22 mouse cellular contexts compared by ENCODE assay signal in genomic region chr7:49637851-49638663, GRCm38 (mm10). TPM values are rescaled to one million over a fixed set of nuclear protein-coding genes. Genes with fewer than 3 reads are reported as not detected.
A peak's percentile ranks its signal among the peaks of the same experiment; 100 is the strongest.
DNase-seq lines count a peak whose midpoint lies in the region; ATAC-seq and TF ChIP-seq lines count a peak whose summit lies in the region.
"Had no signal": no experiment of that assay in that cellular context is flagged by ENCODE, and none has a peak within 500 bp of the region (broad histone marks: within the 10 kb centered on the region; RNA-seq: fewer than 3 reads in every experiment).

No protein-coding gene starts in this region.

- peak; percentile 39 for DNase-seq in lung, embryonic 14.5 days
- no peak for DNase-seq in lung, postnatal 25 days (ENCODE audit: low spot score)
- DNase-seq in brain, embryonic 14.5 days (ENCODE audit: low read depth), result peak; percentile 72
- DNase-seq in embryo, embryonic 11 days, result peak; percentile 60
- DNase-seq in heart, postnatal 36 days, result no peak
- DNase-seq in thymus, postnatal 14 days, result no peak
- DNase-seq: adrenal gland, postnatal 14 days; cerebellum, adult 8-10 months; heart, adult 11 months; liver, postnatal 0 days; right cerebral cortex, postnatal 25 days had no signal

- intact Hi-C loops in heart, postnatal 36 days (cut with DNase I), result no loop called here

- H3K4me1 ChIP-seq in lung, embryonic 14.5 days (ENCODE audit: insufficient read depth), result no peaks in the 10 kb centered on the region; the same call in 1 of the 2 replicates
- peaks cover 31% of the 10 kb centered on the region for H3K4me1 ChIP-seq in limb, embryonic 12.5 days (replicated peaks)
- H3K4me1 ChIP-seq: embryonic facial prominence, embryonic 12.5 days had no signal

- TF ChIP-seq CTCF in lung, embryonic 14.5 days (IDR thresholded peaks at IDR 0.05; ENCODE audit: low read depth), result no peak
- TF ChIP-seq CTCF in brain, embryonic 14.5 days (IDR thresholded peaks at IDR 0.05; ENCODE audit: borderline replicate concordance, extremely low read depth, insufficient read depth, insufficient read length), result no peak

- no peak overlapping the region for H3K4me3 ChIP-seq in lung, embryonic 14.5 days (ENCODE audit: low read depth, low read length)
- no peak overlapping the region for H3K4me3 ChIP-seq in limb, embryonic 12.5 days (replicated peaks)
- H3K4me3 ChIP-seq: myocyte had no signal

- no peaks in the 10 kb centered on the region for H3K36me3 ChIP-seq in lung, embryonic 14.5 days (ENCODE audit: insufficient read depth)
- no peaks in the 10 kb centered on the region for H3K36me3 ChIP-seq in limb, embryonic 12.5 days
- H3K36me3 ChIP-seq: embryonic facial prominence, embryonic 12.5 days; heart, embryonic 15.5 days; kidney, embryonic 15.5 days; limb, embryonic 15.5 days had no signal

- H3K27me3 ChIP-seq in lung, embryonic 14.5 days (ENCODE audit: insufficient read depth, low read length), result peaks cover 82% of the 10 kb centered on the region
- H3K27me3 ChIP-seq in limb, embryonic 12.5 days, result peaks cover 95% of the 10 kb centered on the region

- 1% methylated on average over 21 of the region's 21 CpGs for WGBS in lung, embryonic 14.5 days
- under 1% methylated on average over 21 of the region's 21 CpGs for WGBS in limb, embryonic 12.5 days

- H3K4me2 ChIP-seq in lung, embryonic 14.5 days, result no peak overlapping the region
- H3K4me2 ChIP-seq in limb, embryonic 12.5 days, result peak overlapping the region; percentile 44; the same call in 1 of the 2 replicates

- no peak for ATAC-seq in lung, embryonic 14.5 days (ENCODE audit: insufficient read depth)
- ATAC-seq in limb, embryonic 12.5 days (ENCODE audit: insufficient number of reproducible peaks, insufficient read depth, low FRiP score, low TSS enrichment, low read depth), result no peak
- ATAC-seq: CD4-positive, CD25-positive, alpha-beta regulatory T cell, adult 4 months; liver, postnatal 0 days had no signal

- no peak overlapping the region for H3K9ac ChIP-seq in lung, embryonic 14.5 days
- H3K9ac ChIP-seq in limb, embryonic 12.5 days (replicated peaks), result no peak overlapping the region
- H3K9ac ChIP-seq: embryonic facial prominence, embryonic 12.5 days; heart, embryonic 15.5 days; kidney, embryonic 15.5 days; limb, embryonic 15.5 days; liver, postnatal 0 days had no signal

- no peak overlapping the region for H3K27ac ChIP-seq in lung, embryonic 14.5 days (ENCODE audit: low read depth)
- H3K27ac ChIP-seq in limb, embryonic 12.5 days, result no peak overlapping the region
- H3K27ac ChIP-seq: embryonic facial prominence, embryonic 12.5 days; heart, embryonic 15.5 days; kidney, embryonic 15.5 days; limb, embryonic 15.5 days had no signal

- no peak for TF ChIP-seq POLR2A in brain, embryonic 14.5 days (IDR thresholded peaks at IDR 0.05; ENCODE audit: borderline replicate concordance, extremely low read depth, insufficient read depth, insufficient read length, poor library complexity, severe bottlenecking)

- no peaks in the 10 kb centered on the region for H3K9me3 ChIP-seq in lung, embryonic 14.5 days (ENCODE audit: low read depth, low read length)
- no peaks in the 10 kb centered on the region for H3K9me3 ChIP-seq in limb, embryonic 12.5 days
- H3K9me3 ChIP-seq: embryonic facial prominence, embryonic 12.5 days; heart, embryonic 15.5 days; kidney, embryonic 15.5 days; limb, embryonic 15.5 days had no signal

RNA-seq across cellular contexts. Expression of gene Dbx1, which starts 1.4 kb away (rescaled TPM):
- not detected in 2 replicates for polyA plus RNA-seq in lung, embryonic 14.5 days (2014; fragmentation: Nextera tagmentation; extraction: Ambion mirVana)
- 9.6 and 14.1 TPM in 2 replicates for polyA plus RNA-seq in brain, embryonic 14.5 days (2012; rRNA removed)
- 0.26 and 0.31 TPM in 2 replicates for polyA plus RNA-seq in limb, embryonic 12.5 days (2016; fragmentation: Nextera tagmentation; extraction: Ambion mirVana)
- not detected for total RNA-seq in heart, postnatal 36 days (2021)
- total RNA-seq: adrenal gland, postnatal 14 days; gastrocnemius, adult 18-20 months; layer of hippocampus, adult 18-20 months; left cerebral cortex, adult 18-20 months had no signal
- polyA plus RNA-seq: CD4-positive, CD25-positive, alpha-beta regulatory T cell, adult 4 months; heart, embryonic 15.5 days; liver, postnatal 0 days; myocyte; testis, adult 2 months had no signal

Comparison
In these comparisons a context has a peak if more than half of its experiments do, and no peak if none do; other contexts are left out.
1. DNase-seq: peak in lung, embryonic 14.5 days (single experiment), brain, embryonic 14.5 days (single experiment) and embryo, embryonic 11 days (single experiment); none in lung, postnatal 25 days (single experiment), heart, postnatal 36 days (0 of 2) and thymus, postnatal 14 days (single experiment).